Comparison of ENCODE assay signal across 10 mouse cellular contexts in genomic region chr11:113927231-113927630, GRCm38 (mm10).
DNase-seq lines count a peak whose midpoint lies in the region; ATAC-seq and TF ChIP-seq lines count a peak whose summit lies in the region.
"Had no signal": no experiment of that assay in that cellular context is flagged by ENCODE, and none has a peak within 500 bp of the region (broad histone marks: within the 10 kb centered on the region; RNA-seq: fewer than 3 reads in every experiment).

No protein-coding gene starts in this region.

- TF ChIP-seq EP300 in liver, postnatal 0 days (IDR thresholded peaks at IDR 0.05; ENCODE audit: low read depth) = no peak

- no peaks in the 10 kb centered on the region for H3K27me3 ChIP-seq in liver, postnatal 0 days (ENCODE audit: insufficient read depth, low read length)
- H3K27me3 ChIP-seq in midbrain, embryonic 10.5 days (ENCODE audit: low read depth, poor library complexity, severe bottlenecking) = no peaks in the 10 kb centered on the region
- H3K27me3 ChIP-seq: liver, embryonic 13.5 days; stomach, embryonic 15.5 days had no signal

- no peaks in the 10 kb centered on the region for H3K4me1 ChIP-seq in liver, postnatal 0 days (ENCODE audit: insufficient read depth)
- H3K4me1 ChIP-seq in midbrain, embryonic 10.5 days = peaks cover 62% of the 10 kb centered on the region
- H3K4me1 ChIP-seq: liver, embryonic 13.5 days; stomach, embryonic 15.5 days had no signal

- peak; percentile 12 for DNase-seq in urinary bladder, postnatal 25 days (ENCODE audit: low spot score)
- no peak for DNase-seq in urinary bladder, adult 2 months (ENCODE audit: low spot score)
- peak; percentile 67 to 80 for DNase-seq in frontal cortex, postnatal 14 days (ENCODE audit: low spot score in 2 of 2)
- peak; percentile 56 to 57 for DNase-seq in layer of hippocampus, postnatal 25 days (ENCODE audit: extremely low spot score in 1 of 2, low spot score in 1 of 2)
- peak; percentile 96 for DNase-seq in telencephalon, adult 2 months (ENCODE audit: low read depth, low spot score)
- DNase-seq in kidney, postnatal 14 days = no peak
- DNase-seq in liver, postnatal 0 days = no peak
- no peak for DNase-seq in midbrain, embryonic 10.5 days (ENCODE audit: low spot score)
- DNase-seq: liver, embryonic 13.5 days had no signal

- no peak for ATAC-seq in liver, postnatal 0 days

- no peaks in the 10 kb centered on the region for H3K9me3 ChIP-seq in liver, postnatal 0 days (ENCODE audit: low read length)
- no peaks in the 10 kb centered on the region for H3K9me3 ChIP-seq in midbrain, embryonic 10.5 days (replicated peaks)
- H3K9me3 ChIP-seq: liver, embryonic 13.5 days; stomach, embryonic 15.5 days had no signal

- no peak overlapping the region for H3K27ac ChIP-seq in liver, postnatal 0 days (ENCODE audit: low read depth)
- no peak overlapping the region for H3K27ac ChIP-seq in midbrain, embryonic 10.5 days (replicated peaks)
- H3K27ac ChIP-seq: liver, embryonic 13.5 days; stomach, embryonic 15.5 days had no signal

- H3K36me3 ChIP-seq in liver, postnatal 0 days (replicated peaks; ENCODE audit: insufficient read depth, low read length) = no peaks in the 10 kb centered on the region
- no peaks in the 10 kb centered on the region for H3K36me3 ChIP-seq in midbrain, embryonic 10.5 days
- H3K36me3 ChIP-seq: liver, embryonic 13.5 days; stomach, embryonic 15.5 days had no signal

- H3K4me2 ChIP-seq in liver, postnatal 0 days (ENCODE audit: low read depth, low read length) = no peak overlapping the region
- H3K4me2 ChIP-seq: liver, embryonic 13.5 days; stomach, embryonic 15.5 days had no signal

- no peak overlapping the region for H3K4me3 ChIP-seq in liver, postnatal 0 days (ENCODE audit: low read depth, low read length)
- H3K4me3 ChIP-seq in midbrain, embryonic 10.5 days = no peak overlapping the region
- H3K4me3 ChIP-seq: liver, embryonic 13.5 days; stomach, embryonic 15.5 days had no signal

- TF ChIP-seq CTCF in liver, postnatal 0 days (IDR thresholded peaks at IDR 0.05; ENCODE audit: low read depth) = no peak

- WGBS in liver, postnatal 0 days (ENCODE audit: insufficient replicate concordance) = 75% methylated on average over 11 of the region's 11 CpGs
- 92% methylated on average over 11 of the region's 11 CpGs for WGBS in midbrain, embryonic 10.5 days

- H3K9ac ChIP-seq in liver, postnatal 0 days (replicated peaks) = no peak overlapping the region
- H3K9ac ChIP-seq: liver, embryonic 13.5 days; stomach, embryonic 15.5 days had no signal

Comparison
In these comparisons a context has a peak if more than half of its experiments do, and no peak if none do; other contexts are left out.
1. DNase-seq: peak in urinary bladder, postnatal 25 days (single experiment), frontal cortex, postnatal 14 days (2 of 2), layer of hippocampus, postnatal 25 days (2 of 2) and telencephalon, adult 2 months (single experiment); none in urinary bladder, adult 2 months (single experiment), kidney, postnatal 14 days (single experiment), liver, postnatal 0 days (single experiment) and midbrain, embryonic 10.5 days (single experiment).